Mouse (Mus musculus): ENCODE data around the gene Gmfb.
"Not testable (repeated sequence)": the region's sequence is repeated elsewhere in the genome, so short reads cannot be mapped to it uniquely, and the experiment has no call there.

Gmfb gene

GRCm38 (mm10) chr14:46821873-46822716 lies at the start of gene Gmfb:
TSS of gene Gmfb (minus strand) at chr14:46822242.
- DNase-seq (ENCODE audit: low read depth), result peak; percentile 85

- no peak for DNase-seq (ENCODE audit: low read depth)
Observed at GRCm38 (mm10) chr14:46862922-46863321, 40.9 kb upstream of the Gmfb start.

- no peak for DNase-seq (ENCODE audit: low read depth)
Observed at GRCm38 (mm10) chr14:46853677-46854076, 31.6 kb upstream of the Gmfb start.

- no peak for DNase-seq (ENCODE audit: low read depth)
Observed at GRCm38 (mm10) chr14:46849769-46850168, 27.7 kb upstream of the Gmfb start.

- DNase-seq (ENCODE audit: low read depth), result no peak
Observed at GRCm38 (mm10) chr14:46848736-46849135, 26.7 kb upstream of the Gmfb start.

GRCm38 (mm10) chr14:46848063-46848590 lies 26.1 kb upstream of the Gmfb start:
- DNase-seq (ENCODE audit: low read depth), result no peak

- DNase-seq (ENCODE audit: low read depth), result peak; percentile 25
Observed at GRCm38 (mm10) chr14:46845706-46846105, 23.7 kb upstream of the Gmfb start.

GRCm38 (mm10) chr14:46839326-46839725 lies 17.3 kb upstream of the Gmfb start:
- DNase-seq (ENCODE audit: low read depth), result no peak

GRCm38 (mm10) chr14:46832354-46833272 lies 10.6 kb upstream of the Gmfb start:
- DNase-seq (ENCODE audit: low read depth), result no peak

GRCm38 (mm10) chr14:46831837-46832333 lies 9.8 kb upstream of the Gmfb start, which contains the start of gene Cgrrf1:
TSS of gene Cgrrf1 (plus strand) at chr14:46832125.
- peak; percentile 94 for DNase-seq (ENCODE audit: low read depth)

GRCm38 (mm10) chr14:46831295-46831694 lies 9.3 kb upstream of the Gmfb start:
- no peak for DNase-seq (ENCODE audit: low read depth)

GRCm38 (mm10) chr14:46827430-46827829 lies 5.4 kb upstream of the Gmfb start:
- DNase-seq (ENCODE audit: low read depth), result no peak

GRCm38 (mm10) chr14:46823996-46824395 lies 2.0 kb upstream of the Gmfb start:
- no peak for DNase-seq (ENCODE audit: low read depth)

- no peak for DNase-seq (ENCODE audit: low read depth)
Observed at GRCm38 (mm10) chr14:46821271-46821872, 670 bp downstream of the Gmfb start.

GRCm38 (mm10) chr14:46819961-46820360 lies 2.1 kb downstream of the Gmfb start:
- DNase-seq (ENCODE audit: low read depth), result not testable (repeated sequence)

- no peak for DNase-seq (ENCODE audit: low read depth)
Observed at GRCm38 (mm10) chr14:46818743-46819142, 3.3 kb downstream of the Gmfb start.

GRCm38 (mm10) chr14:46816916-46817622 lies 5.0 kb downstream of the Gmfb start:
- DNase-seq (ENCODE audit: low read depth), result no peak

- no peak for DNase-seq (ENCODE audit: low read depth)
Observed at GRCm38 (mm10) chr14:46815640-46816039, 6.4 kb downstream of the Gmfb start.

- no peak for DNase-seq (ENCODE audit: low read depth)
Observed at GRCm38 (mm10) chr14:46807927-46808326, 14.1 kb downstream of the Gmfb start.

GRCm38 (mm10) chr14:46806186-46806585 lies 15.9 kb downstream of the Gmfb start:
- DNase-seq (ENCODE audit: low read depth), result no peak

- no peak for DNase-seq (ENCODE audit: low read depth)
Observed at GRCm38 (mm10) chr14:46803791-46804190, 18.3 kb downstream of the Gmfb start.
